Mouse (Mus musculus): Measurements from ENCODE around the gene Wrap73. TPM values are rescaled to one million over a fixed set of nuclear protein-coding genes. Genes with fewer than 3 reads are reported as not detected.

The Wrap73 gene
- total and polyA plus RNA-seq, 2 experiments: 9.3 to 25.3 TPM

- Histone ChIP-seq H3K27me3 (ENCODE audit: control insufficient read depth, insufficient read depth, low read length) (peaks cover 13% of the 10 kb centered on the region), H3K36me3 (ENCODE audit: control insufficient read depth, insufficient read depth, low read length) (no peaks in the 10 kb centered on the region), H3K4me1 (ENCODE audit: control insufficient read depth, insufficient read depth, low read length) (no peaks in the 10 kb centered on the region), H3K27ac (replicated peaks; ENCODE audit: insufficient read depth, low read depth, low read length) (no peak overlapping the region), H3K9ac (ENCODE audit: low read depth, low read length) (no peak overlapping the region), H3K4me3 (ENCODE audit: insufficient read depth, low read depth, low read length) (no peak overlapping the region), H3K79me2 (ENCODE audit: control insufficient read depth, insufficient read depth, low read length) (no peaks in the 10 kb centered on the region)
- 45% methylated on average over 13 of the region's 13 CpGs for whole genome bisulfite sequencing
- DNase-seq (ENCODE audit: extremely low read depth, low read depth, low spot score): no peak
- TF ChIP-seq CTCF (IDR thresholded peaks at IDR 0.05; ENCODE audit: low read depth, low read length) (no peak), POLR2A (IDR thresholded peaks at IDR 0.05; ENCODE audit: extremely low read depth, insufficient read depth, low read length) (no peak)
Measured at GRCm38 (mm10) chr4:154171931-154172604, 29.9 kb downstream of the Wrap73 start.

- DNase-seq (ENCODE audit: extremely low read depth, low read depth, low spot score): peak; percentile 28
- Histone ChIP-seq H3K36me3 (ENCODE audit: control insufficient read depth, insufficient read depth, low read length) (no peaks in the 10 kb centered on the region), H3K4me1 (ENCODE audit: control insufficient read depth, insufficient read depth, low read length) (no peaks in the 10 kb centered on the region), H3K27ac (replicated peaks; ENCODE audit: insufficient read depth, low read depth, low read length) (no peak overlapping the region), H3K9ac (ENCODE audit: low read depth, low read length) (no peak overlapping the region), H3K4me3 (ENCODE audit: insufficient read depth, low read depth, low read length) (no peak overlapping the region), H3K79me2 (ENCODE audit: control insufficient read depth, insufficient read depth, low read length) (no peaks in the 10 kb centered on the region), H3K27me3 (ENCODE audit: control insufficient read depth, insufficient read depth, low read length) (no peaks in the 10 kb centered on the region)
- WGBS: 40% methylated on average over 8 of the region's 8 CpGs
- TF ChIP-seq POLR2A (IDR thresholded peaks at IDR 0.05; ENCODE audit: extremely low read depth, insufficient read depth, low read length): no peak
- no peak for TF ChIP-seq CTCF (IDR thresholded peaks at IDR 0.05; ENCODE audit: low read depth, low read length)
Measured at GRCm38 (mm10) chr4:154177257-154177656, 35.1 kb downstream of the Wrap73 start.

GRCm38 (mm10) chr4:154181001-154181400 is 38.8 kb downstream of the Wrap73 start:
- Histone ChIP-seq H3K4me1 (ENCODE audit: control insufficient read depth, insufficient read depth, low read length) (no peaks in the 10 kb centered on the region), H3K79me2 (ENCODE audit: control insufficient read depth, insufficient read depth, low read length) (no peaks in the 10 kb centered on the region), H3K36me3 (ENCODE audit: control insufficient read depth, insufficient read depth, low read length) (no peaks in the 10 kb centered on the region), H3K9ac (ENCODE audit: low read depth, low read length) (no peak overlapping the region), H3K4me3 (ENCODE audit: insufficient read depth, low read depth, low read length) (no peak overlapping the region), H3K27me3 (ENCODE audit: control insufficient read depth, insufficient read depth, low read length) (no peaks in the 10 kb centered on the region), H3K27ac (replicated peaks; ENCODE audit: insufficient read depth, low read depth, low read length) (no peak overlapping the region)
- DNase-seq (ENCODE audit: extremely low read depth, low read depth, low spot score): no peak
- TF ChIP-seq POLR2A (IDR thresholded peaks at IDR 0.05; ENCODE audit: extremely low read depth, insufficient read depth, low read length) (no peak), CTCF (IDR thresholded peaks at IDR 0.05; ENCODE audit: low read depth, low read length) (no peak)
- 44% methylated on average over 7 of the region's 7 CpGs for WGBS

- no peak for DNase-seq (ENCODE audit: extremely low read depth, low read depth, low spot score)
- Histone ChIP-seq H3K79me2 (ENCODE audit: control insufficient read depth, insufficient read depth, low read length) (no peaks in the 10 kb centered on the region), H3K36me3 (ENCODE audit: control insufficient read depth, insufficient read depth, low read length) (no peaks in the 10 kb centered on the region), H3K27me3 (ENCODE audit: control insufficient read depth, insufficient read depth, low read length) (no peaks in the 10 kb centered on the region), H3K4me3 (ENCODE audit: insufficient read depth, low read depth, low read length) (no peak overlapping the region), H3K4me1 (ENCODE audit: control insufficient read depth, insufficient read depth, low read length) (no peaks in the 10 kb centered on the region), H3K27ac (replicated peaks; ENCODE audit: insufficient read depth, low read depth, low read length) (no peak overlapping the region), H3K9ac (ENCODE audit: low read depth, low read length) (no peak overlapping the region)
- no peak for TF ChIP-seq CTCF (IDR thresholded peaks at IDR 0.05; ENCODE audit: low read depth, low read length)
- TF ChIP-seq POLR2A (IDR thresholded peaks at IDR 0.05; ENCODE audit: extremely low read depth, insufficient read depth, low read length): no peak
- WGBS: 59% methylated on average over 5 of the region's 5 CpGs
Measured at GRCm38 (mm10) chr4:154183566-154183965, 41.4 kb downstream of the Wrap73 start.

GRCm38 (mm10) chr4:154185001-154185400 is 42.8 kb downstream of the Wrap73 start:
- DNase-seq (ENCODE audit: extremely low read depth, low read depth, low spot score): no peak
- no peaks in the 10 kb centered on the region for H3K79me2 ChIP-seq (ENCODE audit: control insufficient read depth, insufficient read depth, low read length)
- H3K4me3 ChIP-seq (ENCODE audit: insufficient read depth, low read depth, low read length): no peak overlapping the region
- H3K27ac ChIP-seq (replicated peaks; ENCODE audit: insufficient read depth, low read depth, low read length): no peak overlapping the region
- TF ChIP-seq CTCF (IDR thresholded peaks at IDR 0.05; ENCODE audit: low read depth, low read length): no peak
- TF ChIP-seq POLR2A (IDR thresholded peaks at IDR 0.05; ENCODE audit: extremely low read depth, insufficient read depth, low read length): no peak
- WGBS: 80% methylated on average over 5 of the region's 5 CpGs
- H3K4me1 ChIP-seq (ENCODE audit: control insufficient read depth, insufficient read depth, low read length): no peaks in the 10 kb centered on the region
- no peak overlapping the region for H3K9ac ChIP-seq (ENCODE audit: low read depth, low read length)
- no peaks in the 10 kb centered on the region for H3K27me3 ChIP-seq (ENCODE audit: control insufficient read depth, insufficient read depth, low read length)
- H3K36me3 ChIP-seq (ENCODE audit: control insufficient read depth, insufficient read depth, low read length): no peaks in the 10 kb centered on the region

- Histone ChIP-seq H3K27ac (replicated peaks; ENCODE audit: insufficient read depth, low read depth, low read length) (no peak overlapping the region), H3K36me3 (ENCODE audit: control insufficient read depth, insufficient read depth, low read length) (no peaks in the 10 kb centered on the region), H3K27me3 (ENCODE audit: control insufficient read depth, insufficient read depth, low read length) (no peaks in the 10 kb centered on the region), H3K4me1 (ENCODE audit: control insufficient read depth, insufficient read depth, low read length) (no peaks in the 10 kb centered on the region), H3K4me3 (ENCODE audit: insufficient read depth, low read depth, low read length) (no peak overlapping the region), H3K79me2 (ENCODE audit: control insufficient read depth, insufficient read depth, low read length) (no peaks in the 10 kb centered on the region), H3K9ac (ENCODE audit: low read depth, low read length) (no peak overlapping the region)
- DNase-seq (ENCODE audit: extremely low read depth, low read depth, low spot score): no peak
- WGBS: 78% methylated on average over 11 of the region's 11 CpGs
- no peak for TF ChIP-seq CTCF (IDR thresholded peaks at IDR 0.05; ENCODE audit: low read depth, low read length)
- TF ChIP-seq POLR2A (IDR thresholded peaks at IDR 0.05; ENCODE audit: extremely low read depth, insufficient read depth, low read length): no peak
Measured at GRCm38 (mm10) chr4:154186002-154186537, 43.9 kb downstream of the Wrap73 start.
